Mouse (Mus musculus) small intestine, adult 2 months (tissue): Measurements from ENCODE around the gene Sdc4.

Source experiments
- CTCF ChIP-seq: fragments of 200-500 bp; IDR thresholded peaks from 2 replicates; pipeline ENCODE4 v1.5.1; 2012; ENCODE audit warnings: low read depth, mild to moderate bottlenecking, control low read depth, inconsistent platforms, low read length, moderate library complexity, mixed read lengths; ENCODE audit not compliant: insufficient replicate concordance, insufficient read length; ENCODE audit errors: extremely low read depth
- POLR2A ChIP-seq: fragments of 200-500 bp; IDR thresholded peaks from 2 replicates; pipeline ENCODE4 v1.6.1; 2012; ENCODE audit warnings: low read depth, mild to moderate bottlenecking, control low read depth, inconsistent platforms, low read length, moderate library complexity

DNA sequence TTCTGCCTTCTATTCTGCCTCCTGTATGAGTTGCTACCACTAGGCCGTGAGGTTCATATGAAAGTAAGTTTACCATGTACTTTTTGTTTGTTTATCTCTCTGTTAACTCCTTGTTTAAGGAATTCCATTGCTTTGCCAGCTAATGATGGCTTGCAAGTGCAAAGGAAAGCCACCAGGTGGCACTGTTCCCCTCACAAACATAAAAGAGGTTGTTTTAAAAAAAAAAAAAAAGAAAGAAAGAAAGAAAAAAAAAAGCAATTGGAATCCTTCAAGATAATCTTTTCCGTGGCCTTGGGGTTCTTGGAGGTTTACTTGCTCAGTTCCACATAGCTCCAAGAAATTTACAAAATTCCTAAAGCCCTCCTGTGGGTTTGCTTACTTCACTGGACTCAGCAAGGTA lies 26.5 kb downstream of the Sdc4 start:
- TF ChIP-seq CTCF (no peak), POLR2A (no peak)
